Mouse (Mus musculus) lung, postnatal 0 days (tissue): ENCODE data around the gene Map7d2. TPM values are rescaled to one million over a fixed set of nuclear protein-coding genes. Genes with fewer than 3 reads are reported as not detected.

Experiments
- ATAC-seq: fragments of 200-750 bp; cut with Nextera tagmentation; 2 replicates; pipeline ENCODE4 v1.8.0; 2017; ENCODE audit warnings: moderate library complexity
- DNase-seq: peaks from one replicate; pipeline ENCODE4 v3.0.0-alpha.2; 2016; ENCODE audit warnings: low spot score
- H3K27ac ChIP-seq: fragments of 300-500 bp; sonication (generic); 2 replicates; pipeline ENCODE4 v1.5.1; 2014; ENCODE audit warnings: antibody characterized with exemption, mild to moderate bottlenecking, low read length, mixed read lengths
- H3K27me3 ChIP-seq: fragments of 300-500 bp; sonication (generic); replicated peaks from 2 replicates; pipeline ENCODE4 v1.6.1; 2014; ENCODE audit warnings: low read length, mixed read lengths; ENCODE audit not compliant: insufficient read depth
- H3K36me3 ChIP-seq: fragments of 300-500 bp; sonication (generic); 2 replicates; pipeline ENCODE4 v1.6.1; 2014; ENCODE audit warnings: low read length, mixed read lengths; ENCODE audit not compliant: insufficient read depth
- H3K4me1 ChIP-seq: fragments of 300-500 bp; sonication (generic); 2 replicates; pipeline ENCODE4 v1.6.1; 2014; ENCODE audit warnings: antibody characterized with exemption, low read depth, low read length, mixed read lengths; ENCODE audit not compliant: insufficient read depth
- H3K4me2 ChIP-seq: fragments of 300-500 bp; sonication (generic); replicated peaks from 2 replicates; pipeline ENCODE4 v1.6.1; 2014; ENCODE audit warnings: low read depth, mild to moderate bottlenecking, low read length, moderate library complexity, mixed read lengths
- H3K4me3 ChIP-seq: fragments of 300-500 bp; sonication (generic); 2 replicates; pipeline ENCODE4 v1.5.1; 2014; ENCODE audit warnings: low read depth, low read length
- H3K9ac ChIP-seq: fragments of 300-500 bp; sonication (generic); replicated peaks from 2 replicates; pipeline ENCODE4 v1.6.1; 2014; ENCODE audit warnings: low read depth, mild to moderate bottlenecking
- H3K9me3 ChIP-seq: fragments of 300-500 bp; sonication (generic); 2 replicates; pipeline ENCODE4 v1.6.1; 2016; ENCODE audit warnings: low read length, mixed read lengths
- CTCF ChIP-seq: IDR thresholded peaks from 2 replicates; pipeline ENCODE4 v1.5.1; 2016; ENCODE audit warnings: antibody characterized with exemption, mild to moderate bottlenecking
- EP300 ChIP-seq: IDR thresholded peaks from 2 replicates; pipeline ENCODE4 v1.6.1; 2016; ENCODE audit warnings: antibody characterized with exemption, mild to moderate bottlenecking, control low read depth
- WGBS: fragments of 180-500 bp; shearing (Covaris S2); extraction: QIAGEN DNeasy Blood & Tissue Kit; methylation state at CpG from one replicate; pipeline ENCODE4 v1.1.7; 2014; 5-methylcytosine and 5-hydroxymethylcytosine counted together
- polyA plus RNA-seq: library from polyadenylated mRNA; unstranded; fragments of >200 nt; fragmentation: Nextera tagmentation; extraction: Ambion mirVana; gene quantifications from 2 replicates; pipeline ENCODE4 v1.2.1, GENCODE M21; 2015

Gene Map7d2
- 0.32 and 0.66 TPM in 2 replicates for polyA plus RNA-seq

DNA sequence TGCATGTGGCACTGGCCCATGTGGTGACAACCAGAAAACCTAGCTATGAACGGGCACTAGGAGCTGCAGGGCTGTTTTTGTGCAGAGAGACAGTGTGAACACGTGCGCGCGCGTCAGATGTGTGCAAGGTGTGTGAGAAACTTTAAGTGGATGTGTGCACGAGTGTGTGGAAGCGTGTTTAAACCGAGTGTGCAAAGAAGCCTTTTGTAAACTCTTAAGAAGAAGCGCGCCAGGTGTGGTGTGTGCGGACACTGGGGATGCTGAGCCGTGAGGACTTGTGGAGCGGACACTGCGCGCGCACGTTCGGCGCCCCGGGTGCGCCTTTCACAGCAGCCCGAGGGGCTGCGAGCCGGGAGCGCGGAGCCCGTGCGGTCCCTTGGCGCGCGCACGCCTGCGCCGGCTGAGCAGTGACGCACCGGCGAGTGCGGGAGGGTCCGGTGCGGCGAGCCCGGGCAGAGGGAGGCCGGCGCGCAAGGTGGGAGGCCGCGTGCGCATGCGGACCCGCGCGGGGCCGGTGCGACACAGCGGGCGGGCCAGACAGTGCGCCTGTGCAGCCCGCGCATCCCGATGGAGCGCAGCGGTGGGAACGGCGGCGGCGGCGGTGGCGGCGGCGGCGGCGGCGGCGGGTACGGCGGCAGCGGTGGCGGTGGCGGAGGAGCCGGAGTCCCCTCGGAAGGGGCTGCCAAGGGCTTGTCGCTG, at the start of gene Map7d2:
Gene Map7d2, plus strand, starts transcription at position 443 of the 699 bp plus-strand sequence.
- no peak for TF ChIP-seq CTCF
- no peak for TF ChIP-seq EP300
- ATAC-seq (0 out of 2 replicates have a peak, but pooled peaks have one; percentile 21), DNase-seq (no peak)
- H3K27me3 ChIP-seq, result no peaks in the 10 kb centered on the region; the same call in 1 of the 2 replicates
- H3K36me3 ChIP-seq, result no peaks in the 10 kb centered on the region
- H3K9ac ChIP-seq, result no peak within 1 kb of the TSS
- H3K4me3 ChIP-seq, result peak within 1 kb of the TSS; percentile 44
- no peaks in the 10 kb centered on the region for H3K4me1 ChIP-seq
- no peak within 1 kb of the TSS for H3K27ac ChIP-seq
- H3K9me3 ChIP-seq, result no peaks in the 10 kb centered on the region
- 12% methylated on average over 35 of the region's 83 CpGs for WGBS
- H3K4me2 ChIP-seq, result peak within 1 kb of the TSS; percentile 75

DNA sequence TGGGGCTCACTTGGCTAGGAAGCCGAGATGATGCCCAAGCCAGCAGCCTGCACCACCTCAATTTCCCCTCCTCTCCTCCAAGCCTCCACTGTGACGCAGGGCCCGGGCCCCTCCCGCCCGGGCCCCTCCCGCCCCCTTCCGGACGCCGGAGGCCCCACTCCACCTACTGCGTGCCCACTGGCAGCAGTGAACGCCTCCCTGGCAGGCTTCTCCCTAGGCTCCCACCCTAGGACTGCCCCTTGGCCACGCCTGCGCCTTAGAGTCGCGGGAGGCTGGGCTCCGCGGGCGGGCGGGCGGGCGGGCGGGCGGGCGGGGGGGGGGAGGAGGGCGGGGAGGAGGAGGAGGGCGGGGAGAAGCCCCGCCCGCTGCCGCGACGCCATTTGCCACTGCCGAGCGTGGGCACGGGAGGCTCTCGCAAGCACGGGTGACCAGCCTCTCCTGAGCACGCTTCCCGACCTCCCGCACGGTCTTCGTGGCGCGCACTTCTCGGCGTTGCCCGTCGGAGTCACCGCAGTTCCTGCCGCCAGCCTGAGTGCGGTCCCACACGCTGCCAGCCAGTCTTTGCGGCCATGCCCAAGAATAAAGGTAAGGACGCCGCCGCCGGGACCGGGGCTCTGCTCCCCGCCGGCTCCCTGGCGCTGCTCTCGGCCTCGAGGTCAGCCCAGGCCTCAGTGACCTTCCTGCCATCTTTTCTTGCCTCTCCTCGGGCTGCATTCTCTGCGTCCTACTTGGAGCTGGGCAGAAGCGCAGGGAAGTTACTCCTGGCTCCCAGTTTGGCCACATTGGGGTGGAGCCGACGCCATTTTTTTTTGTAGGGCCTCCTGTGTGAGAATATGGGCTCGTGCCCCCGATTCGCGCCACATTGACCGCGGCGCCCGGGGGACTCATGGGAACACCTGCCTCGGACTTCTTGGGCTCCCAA, 42.3 kb upstream of the Map7d2 start, which contains the start of gene Eif1ax:
Gene Eif1ax, plus strand, starts transcription at position 348 of the 922 bp plus-strand sequence.
- Histone ChIP-seq H3K4me3 (peak within 1 kb of the TSS; percentile 67), H3K27ac (peak within 1 kb of the TSS; percentile 71), H3K27me3 (no peaks in the 10 kb centered on the region), H3K9me3 (no peaks in the 10 kb centered on the region), H3K4me2 (peak within 1 kb of the TSS; percentile 50), H3K9ac (peak within 1 kb of the TSS; percentile 44), H3K36me3 (no peaks in the 10 kb centered on the region), H3K4me1 (no peaks in the 10 kb centered on the region)
- TF ChIP-seq EP300, result no peak
- TF ChIP-seq CTCF, result peak; percentile 29
- peak; percentile 93 for DNase-seq
- peak; percentile 100 for ATAC-seq
- 7% methylated on average over 19 of the region's 76 CpGs for WGBS

DNA sequence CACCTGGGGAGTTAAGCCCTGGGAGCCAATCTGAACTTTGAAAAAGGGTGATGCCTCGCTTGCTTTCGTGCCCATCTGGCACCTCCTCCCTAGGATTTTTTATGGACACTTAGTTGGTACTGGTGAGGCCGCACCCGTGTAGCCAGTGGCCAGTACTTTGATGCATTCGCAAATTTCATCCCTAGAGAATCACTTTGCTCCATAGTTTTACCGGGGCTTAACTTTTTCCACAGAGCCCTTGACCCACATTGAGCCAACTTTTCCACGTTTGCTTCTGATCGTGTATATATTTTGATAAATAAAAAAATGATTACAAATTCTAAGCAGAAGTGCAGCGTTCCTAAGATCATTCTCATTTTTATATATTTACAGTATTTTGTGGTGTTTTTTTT, 41.6 kb upstream of the Map7d2 start:
- 6% methylated on average over 9 of the region's 9 CpGs for WGBS
- Histone ChIP-seq H3K4me1 (no peaks in the 10 kb centered on the region), H3K4me2 (peak overlapping the region; percentile 50), H3K27ac (peak overlapping the region; percentile 71; the same call in 1 of the 2 replicates), H3K36me3 (no peaks in the 10 kb centered on the region), H3K27me3 (no peaks in the 10 kb centered on the region), H3K9me3 (no peaks in the 10 kb centered on the region), H3K4me3 (peak overlapping the region; percentile 67), H3K9ac (peak overlapping the region; percentile 44)
- ATAC-seq, result no peak
- DNase-seq, result no peak
- TF ChIP-seq CTCF, result no peak
- no peak for TF ChIP-seq EP300

DNA sequence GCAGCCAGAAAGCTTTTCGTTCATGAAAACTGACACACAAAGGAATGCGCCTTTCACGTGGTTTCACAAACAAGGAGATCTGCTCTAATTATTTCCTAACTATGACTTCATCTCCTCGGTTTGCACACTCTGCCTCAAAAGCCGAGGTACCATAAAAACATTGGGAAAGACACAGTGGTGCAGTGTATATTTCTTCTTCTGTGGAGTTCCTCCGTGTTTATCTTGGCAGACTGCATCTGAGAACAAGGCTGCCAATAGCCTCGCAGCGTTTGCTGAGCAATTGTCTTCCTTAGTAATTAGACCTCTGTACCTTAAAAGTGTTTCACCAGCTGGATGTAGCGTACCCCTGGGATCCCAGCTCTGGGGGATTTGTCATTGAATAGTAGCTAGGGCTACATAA, 27.3 kb upstream of the Map7d2 start:
- ATAC-seq (no peak), DNase-seq (no peak)
- Histone ChIP-seq H3K4me3 (no peak overlapping the region), H3K27ac (no peak overlapping the region), H3K4me1 (no peaks in the 10 kb centered on the region), H3K9me3 (no peaks in the 10 kb centered on the region), H3K4me2 (no peak overlapping the region), H3K27me3 (no peaks in the 10 kb centered on the region), H3K36me3 (no peaks in the 10 kb centered on the region), H3K9ac (no peak overlapping the region)
- WGBS, result 66% methylated on average over 9 of the region's 9 CpGs
- TF ChIP-seq EP300, result no peak
- TF ChIP-seq CTCF, result no peak

DNA sequence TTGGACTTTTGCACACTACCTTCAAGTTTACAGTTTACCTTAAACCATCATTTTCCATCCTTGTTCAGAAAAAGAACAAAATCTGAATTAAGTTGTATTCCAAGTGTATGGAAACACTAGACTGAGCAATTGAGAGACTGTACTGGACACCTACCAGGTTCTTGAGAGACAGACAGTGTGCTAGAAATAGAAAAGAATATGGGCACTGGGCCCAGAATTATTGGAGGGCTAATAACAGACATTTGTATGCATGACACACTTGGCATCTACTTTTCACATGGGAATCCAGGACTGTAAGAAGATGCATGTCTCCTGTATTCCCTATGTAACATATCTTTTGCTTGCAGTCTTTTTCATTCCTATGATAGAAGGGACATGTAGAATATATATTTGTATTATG, 25.4 kb upstream of the Map7d2 start:
- H3K4me2 ChIP-seq, result no peak overlapping the region
- H3K27me3 ChIP-seq, result no peaks in the 10 kb centered on the region
- H3K4me1 ChIP-seq, result no peaks in the 10 kb centered on the region
- no peak for ATAC-seq
- no peaks in the 10 kb centered on the region for H3K9me3 ChIP-seq
- H3K27ac ChIP-seq, result no peak overlapping the region
- H3K36me3 ChIP-seq, result no peaks in the 10 kb centered on the region
- TF ChIP-seq CTCF (no peak), EP300 (no peak)
- DNase-seq, result no peak
- H3K4me3 ChIP-seq, result no peak overlapping the region
- no peak overlapping the region for H3K9ac ChIP-seq

DNA sequence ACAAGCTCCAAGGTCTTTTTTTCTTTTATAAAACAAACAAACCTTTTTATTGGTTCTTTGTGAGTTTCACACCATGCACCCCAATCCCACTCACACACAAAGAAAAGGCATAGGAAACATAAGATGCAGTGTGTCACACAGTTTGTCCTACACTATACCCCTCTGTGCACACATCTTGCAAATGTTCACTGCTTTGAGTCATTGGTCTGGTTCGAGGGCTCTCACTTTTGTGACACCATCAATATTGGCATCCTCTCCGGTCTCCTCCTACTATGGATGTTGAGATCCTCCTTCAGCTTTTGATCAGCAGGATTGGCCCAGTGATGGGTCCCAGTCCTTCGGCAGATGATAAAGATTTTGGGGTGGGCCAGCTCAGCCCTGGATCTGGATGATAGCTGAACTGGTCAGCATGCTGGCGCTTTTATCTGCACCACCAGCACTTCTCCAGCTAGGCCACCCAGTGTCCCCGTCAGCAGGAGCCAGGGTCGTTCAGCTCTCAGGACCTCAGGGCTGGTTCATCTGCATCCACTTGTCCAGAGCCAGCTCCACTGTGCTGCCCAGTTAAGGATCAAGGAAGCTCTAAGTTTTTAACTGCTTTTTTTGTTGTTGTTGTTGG, 23.9 kb upstream of the Map7d2 start:
- H3K27ac ChIP-seq, result no peak overlapping the region
- no peak overlapping the region for H3K9ac ChIP-seq
- no peak for TF ChIP-seq CTCF
- TF ChIP-seq EP300, result no peak
- WGBS, result 71% methylated on average over 6 of the region's 6 CpGs
- no peaks in the 10 kb centered on the region for H3K36me3 ChIP-seq
- ATAC-seq (no peak), DNase-seq (no peak)
- no peaks in the 10 kb centered on the region for H3K9me3 ChIP-seq
- H3K4me1 ChIP-seq, result no peaks in the 10 kb centered on the region
- no peaks in the 10 kb centered on the region for H3K27me3 ChIP-seq
- H3K4me3 ChIP-seq, result no peak overlapping the region
- H3K4me2 ChIP-seq, result no peak overlapping the region
